Mouse (Mus musculus) right cerebral cortex, postnatal 14 days (tissue): ENCODE results near the gene Zscan5b.
"Not testable (repeated sequence)": the region's sequence is repeated elsewhere in the genome, so short reads cannot be mapped to it uniquely, and the experiment has no call there.

Experiments used
- DNase-seq: peaks from one replicate; pipeline ENCODE4 v3.0.0; 2022

Zscan5b gene

GRCm38 (mm10) chr7:6221978-6222377 is at the start of gene Zscan5b:
Zscan5b (plus strand) TSS chr7:6222278.
- DNase-seq: no peak

- no peak for DNase-seq
These were observed 49.3 kb upstream of the Zscan5b start for GRCm38 (mm10) chr7:6172674-6173244.

GRCm38 (mm10) chr7:6173872-6174271 is 48.2 kb upstream of the Zscan5b start:
- DNase-seq: no peak

- not testable (repeated sequence) for DNase-seq
These were observed 47.6 kb upstream of the Zscan5b start for GRCm38 (mm10) chr7:6174365-6174987.

- no peak for DNase-seq
These were observed 43.1 kb upstream of the Zscan5b start for GRCm38 (mm10) chr7:6179013-6179412.

- DNase-seq: no peak
These were observed 39.2 kb upstream of the Zscan5b start for GRCm38 (mm10) chr7:6182882-6183281.

GRCm38 (mm10) chr7:6183802-6184201 is 38.3 kb upstream of the Zscan5b start:
- DNase-seq: no peak

GRCm38 (mm10) chr7:6184521-6184920 is 37.6 kb upstream of the Zscan5b start:
- DNase-seq: no peak

- no peak for DNase-seq
These were observed 36.7 kb upstream of the Zscan5b start for GRCm38 (mm10) chr7:6185391-6185790.

- DNase-seq: no peak
These were observed 35.9 kb upstream of the Zscan5b start for GRCm38 (mm10) chr7:6186176-6186575.

- no peak for DNase-seq
These were observed 35.3 kb upstream of the Zscan5b start for GRCm38 (mm10) chr7:6186756-6187155.

- no peak for DNase-seq
These were observed 32.5 kb upstream of the Zscan5b start for GRCm38 (mm10) chr7:6189542-6189941.

GRCm38 (mm10) chr7:6191376-6191775 is 30.7 kb upstream of the Zscan5b start:
- peak; percentile 89 for DNase-seq

GRCm38 (mm10) chr7:6194129-6194528 is 27.9 kb upstream of the Zscan5b start:
- peak; percentile 60 for DNase-seq

GRCm38 (mm10) chr7:6195777-6196176 is 26.3 kb upstream of the Zscan5b start:
- DNase-seq: no peak

- DNase-seq: no peak
These were observed 25.3 kb upstream of the Zscan5b start, which contains the start of gene Galp for GRCm38 (mm10) chr7:6196790-6197189. Galp (plus strand) TSS chr7:6197090.

- DNase-seq: no peak
These were observed 17.9 kb upstream of the Zscan5b start for GRCm38 (mm10) chr7:6204200-6204599.

- DNase-seq: peak; percentile 22
These were observed 8.9 kb upstream of the Zscan5b start for GRCm38 (mm10) chr7:6213144-6213543.

- DNase-seq: not testable (repeated sequence)
These were observed 7.4 kb upstream of the Zscan5b start for GRCm38 (mm10) chr7:6214691-6215090.

- DNase-seq: no peak
These were observed 1.9 kb upstream of the Zscan5b start for GRCm38 (mm10) chr7:6220147-6220546.

- DNase-seq: not testable (repeated sequence)
These were observed 6.4 kb downstream of the Zscan5b start for GRCm38 (mm10) chr7:6228491-6228890.

- no peak for DNase-seq
These were observed 17.7 kb downstream of the Zscan5b start for GRCm38 (mm10) chr7:6239787-6240186.

- peak; percentile 18 for DNase-seq
These were observed 18.9 kb downstream of the Zscan5b start for GRCm38 (mm10) chr7:6240841-6241425.
